Mouse (Mus musculus): Measurements from ENCODE around the gene Fbxo8. TPM values are rescaled to one million over a fixed set of nuclear protein-coding genes. Genes with fewer than 3 reads are reported as not detected.

The Fbxo8 gene
- polyA plus RNA-seq, 1 experiment from 2014 or later, result 35.1 TPM

DNA sequence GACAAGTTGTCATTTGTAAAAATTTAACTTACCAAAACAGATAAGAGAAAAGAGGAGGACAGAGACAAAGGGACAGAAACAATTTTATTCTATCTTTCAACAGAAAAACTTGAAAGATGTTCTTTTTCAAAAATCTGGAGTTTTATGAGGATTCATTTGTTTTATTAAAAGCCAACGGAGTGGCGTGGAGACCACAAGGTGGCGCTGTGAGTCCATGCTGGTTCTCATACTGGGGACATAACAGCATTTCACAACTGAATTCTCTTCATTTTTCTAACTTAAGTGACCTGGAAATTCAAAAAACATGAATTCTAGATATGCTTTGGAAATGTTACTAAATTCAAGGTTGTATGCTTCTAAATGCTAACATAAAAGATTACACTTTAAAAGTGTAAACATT lies 20.5 kb upstream of the Fbxo8 start:
- Histone ChIP-seq H3K4me2 (ENCODE audit: low read length) (no peak overlapping the region), H3K9me3 (ENCODE audit: control insufficient read depth, low read length) (no peaks in the 10 kb centered on the region), H3K9ac (ENCODE audit: low read length) (no peak overlapping the region), H3K36me3 (ENCODE audit: control insufficient read depth, insufficient read depth, low read length) (peaks cover 15% of the 10 kb centered on the region), H3K27me3 (replicated peaks; ENCODE audit: control insufficient read depth, insufficient read depth, low read length) (no peaks in the 10 kb centered on the region), H3K27ac (ENCODE audit: low read depth) (no peak overlapping the region), H3K4me3 (ENCODE audit: low read depth, low read length) (no peak overlapping the region), H3K4me1 (replicated peaks; ENCODE audit: control insufficient read depth, insufficient read depth, low read length) (0 out of 2 replicates have a peak, but pooled peaks cover 4% of the 10 kb centered on the region)
- DNase-seq (ENCODE audit: low spot score) (peak; percentile 86), ATAC-seq (replicated peaks; ENCODE audit: low FRiP score, low TSS enrichment, low read depth) (no peak)
- 3% methylated on average over 3 of the region's 3 CpGs for WGBS

GRCm38 (mm10) chr8:56540706-56541105 lies 10.2 kb upstream of the Fbxo8 start:
- DNase-seq (ENCODE audit: low spot score), result no peak
- Histone ChIP-seq H3K9ac (ENCODE audit: low read length) (no peak overlapping the region), H3K4me3 (ENCODE audit: low read depth, low read length) (no peak overlapping the region), H3K27me3 (replicated peaks; ENCODE audit: control insufficient read depth, insufficient read depth, low read length) (no peaks in the 10 kb centered on the region), H3K9me3 (ENCODE audit: control insufficient read depth, low read length) (no peaks in the 10 kb centered on the region), H3K4me2 (ENCODE audit: low read length) (no peak overlapping the region), H3K4me1 (replicated peaks; ENCODE audit: control insufficient read depth, insufficient read depth, low read length) (no peaks in the 10 kb centered on the region), H3K27ac (ENCODE audit: low read depth) (no peak overlapping the region), H3K36me3 (ENCODE audit: control insufficient read depth, insufficient read depth, low read length) (peaks cover 80% of the 10 kb centered on the region)
- ATAC-seq (replicated peaks; ENCODE audit: low FRiP score, low TSS enrichment, low read depth), result no peak
- 85% methylated on average over 7 of the region's 7 CpGs for WGBS

GRCm38 (mm10) chr8:56547866-56548265 lies 3.0 kb upstream of the Fbxo8 start:
- DNase-seq (ENCODE audit: low spot score) (no peak), ATAC-seq (replicated peaks; ENCODE audit: low FRiP score, low TSS enrichment, low read depth) (no peak)
- no peaks in the 10 kb centered on the region for H3K27me3 ChIP-seq (replicated peaks; ENCODE audit: control insufficient read depth, insufficient read depth, low read length)
- H3K27ac ChIP-seq (ENCODE audit: low read depth), result no peak overlapping the region
- peaks cover 21% of the 10 kb centered on the region for H3K36me3 ChIP-seq (ENCODE audit: control insufficient read depth, insufficient read depth, low read length)
- H3K9me3 ChIP-seq (ENCODE audit: control insufficient read depth, low read length), result no peaks in the 10 kb centered on the region
- H3K4me1 ChIP-seq (replicated peaks; ENCODE audit: control insufficient read depth, insufficient read depth, low read length), result peaks cover 14% of the 10 kb centered on the region
- 88% methylated on average over 2 of the region's 2 CpGs for WGBS
- no peak overlapping the region for H3K9ac ChIP-seq (ENCODE audit: low read length)
- H3K4me2 ChIP-seq (ENCODE audit: low read length), result no peak overlapping the region
- H3K4me3 ChIP-seq (ENCODE audit: low read depth, low read length), result no peak overlapping the region

GRCm38 (mm10) chr8:56551361-56551852 lies 517 bp downstream of the Fbxo8 start:
- no peaks in the 10 kb centered on the region for H3K27me3 ChIP-seq (replicated peaks; ENCODE audit: control insufficient read depth, insufficient read depth, low read length)
- DNase-seq (ENCODE audit: low spot score) (peak; percentile 92), ATAC-seq (replicated peaks; ENCODE audit: low FRiP score, low TSS enrichment, low read depth) (peak; percentile 97)
- H3K4me1 ChIP-seq (replicated peaks; ENCODE audit: control insufficient read depth, insufficient read depth, low read length), result peaks cover 14% of the 10 kb centered on the region
- peak overlapping the region; percentile 76 for H3K4me2 ChIP-seq (ENCODE audit: low read length)
- H3K9ac ChIP-seq (ENCODE audit: low read length), result peak overlapping the region; percentile 87
- WGBS, result under 1% methylated on average over 28 of the region's 28 CpGs
- no peaks in the 10 kb centered on the region for H3K36me3 ChIP-seq (ENCODE audit: control insufficient read depth, insufficient read depth, low read length)
- no peaks in the 10 kb centered on the region for H3K9me3 ChIP-seq (ENCODE audit: control insufficient read depth, low read length)
- peak overlapping the region; percentile 98 for H3K4me3 ChIP-seq (ENCODE audit: low read depth, low read length)
- H3K27ac ChIP-seq (ENCODE audit: low read depth), result peak overlapping the region; percentile 78

DNA sequence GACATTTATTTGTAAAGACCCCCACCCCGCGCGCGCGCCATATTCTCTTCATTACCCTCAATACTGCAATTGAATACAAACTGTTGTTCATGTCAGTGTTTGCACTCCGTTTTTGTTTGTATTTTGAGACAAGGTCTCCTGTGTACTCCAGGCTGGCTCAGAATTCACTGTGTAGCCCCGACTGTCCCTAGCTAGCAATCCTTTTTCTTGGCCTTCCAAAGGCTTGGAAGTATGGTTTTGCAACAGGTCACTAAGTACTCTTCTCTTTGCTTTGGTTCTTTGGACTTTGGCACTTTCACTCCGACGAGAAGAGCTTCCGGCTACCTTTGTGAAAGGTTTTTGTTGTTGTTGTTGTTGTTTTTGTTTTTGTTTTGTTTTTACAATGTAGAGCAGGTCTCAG lies 1.2 kb downstream of the Fbxo8 start:
- peaks cover 14% of the 10 kb centered on the region for H3K4me1 ChIP-seq (replicated peaks; ENCODE audit: control insufficient read depth, insufficient read depth, low read length)
- no peaks in the 10 kb centered on the region for H3K9me3 ChIP-seq (ENCODE audit: control insufficient read depth, low read length)
- H3K27me3 ChIP-seq (replicated peaks; ENCODE audit: control insufficient read depth, insufficient read depth, low read length), result no peaks in the 10 kb centered on the region
- peak overlapping the region; percentile 87 for H3K9ac ChIP-seq (ENCODE audit: low read length)
- H3K36me3 ChIP-seq (ENCODE audit: control insufficient read depth, insufficient read depth, low read length), result no peaks in the 10 kb centered on the region
- DNase-seq (ENCODE audit: low spot score), result no peak
- H3K4me3 ChIP-seq (ENCODE audit: low read depth, low read length), result peak overlapping the region; percentile 98
- H3K27ac ChIP-seq (ENCODE audit: low read depth), result no peak overlapping the region
- no peak for ATAC-seq (replicated peaks; ENCODE audit: low FRiP score, low TSS enrichment, low read depth)
- peak overlapping the region; percentile 76 for H3K4me2 ChIP-seq (ENCODE audit: low read length)
- WGBS, result 25% methylated on average over 10 of the region's 10 CpGs

DNA sequence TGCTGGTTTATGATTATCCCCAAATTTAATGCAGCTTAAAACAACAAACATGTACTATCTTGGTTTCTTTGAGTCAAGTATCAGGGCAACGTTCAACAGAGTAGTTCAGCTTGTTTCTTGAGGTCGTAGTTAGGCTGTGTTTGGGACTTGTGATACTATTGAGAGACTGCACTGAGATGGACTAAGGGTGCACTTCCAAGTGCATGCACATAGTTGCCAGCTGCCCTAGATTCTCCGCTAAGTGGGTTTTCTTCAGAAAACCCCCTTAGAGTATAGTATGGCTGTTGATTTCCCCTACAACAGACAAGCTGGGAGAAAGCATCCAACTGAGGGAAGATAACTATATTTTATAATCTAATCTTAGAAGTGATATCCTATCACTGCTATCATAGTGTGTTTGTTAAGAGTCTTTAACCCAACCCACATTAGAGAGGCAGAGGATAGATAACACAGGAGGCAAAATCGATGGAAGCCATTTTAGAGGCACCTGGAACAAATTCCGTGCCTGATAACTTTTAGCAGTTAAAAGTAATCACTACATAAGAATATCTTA lies 1.7 kb downstream of the Fbxo8 start:
- H3K36me3 ChIP-seq (ENCODE audit: control insufficient read depth, insufficient read depth, low read length), result no peaks in the 10 kb centered on the region
- H3K9me3 ChIP-seq (ENCODE audit: control insufficient read depth, low read length), result no peaks in the 10 kb centered on the region
- H3K4me3 ChIP-seq (ENCODE audit: low read depth, low read length), result no peak overlapping the region
- H3K27ac ChIP-seq (ENCODE audit: low read depth), result no peak overlapping the region
- 60% methylated on average over 5 of the region's 5 CpGs for WGBS
- peak overlapping the region; percentile 76 for H3K4me2 ChIP-seq (ENCODE audit: low read length)
- H3K4me1 ChIP-seq (replicated peaks; ENCODE audit: control insufficient read depth, insufficient read depth, low read length), result peaks cover 14% of the 10 kb centered on the region
- DNase-seq (ENCODE audit: low spot score) (no peak), ATAC-seq (replicated peaks; ENCODE audit: low FRiP score, low TSS enrichment, low read depth) (no peak)
- no peak overlapping the region for H3K9ac ChIP-seq (ENCODE audit: low read length)
- no peaks in the 10 kb centered on the region for H3K27me3 ChIP-seq (replicated peaks; ENCODE audit: control insufficient read depth, insufficient read depth, low read length)

GRCm38 (mm10) chr8:56564399-56565047 lies 13.6 kb downstream of the Fbxo8 start:
- H3K9ac ChIP-seq (ENCODE audit: low read length), result no peak overlapping the region
- no peaks in the 10 kb centered on the region; the same call in 1 of the 2 replicates for H3K4me1 ChIP-seq (replicated peaks; ENCODE audit: control insufficient read depth, insufficient read depth, low read length)
- no peak overlapping the region for H3K4me2 ChIP-seq (ENCODE audit: low read length)
- H3K9me3 ChIP-seq (ENCODE audit: control insufficient read depth, low read length), result no peaks in the 10 kb centered on the region
- ATAC-seq (replicated peaks; ENCODE audit: low FRiP score, low TSS enrichment, low read depth) (no peak), DNase-seq (ENCODE audit: low spot score) (no peak)
- H3K4me3 ChIP-seq (ENCODE audit: low read depth, low read length), result no peak overlapping the region
- H3K27ac ChIP-seq (ENCODE audit: low read depth), result no peak overlapping the region; the same call in 1 of the 2 replicates
- 53% methylated on average over 4 of the region's 4 CpGs for WGBS
- H3K36me3 ChIP-seq (ENCODE audit: control insufficient read depth, insufficient read depth, low read length), result peaks cover 3% of the 10 kb centered on the region; the same call in 1 of the 2 replicates
- no peaks in the 10 kb centered on the region for H3K27me3 ChIP-seq (replicated peaks; ENCODE audit: control insufficient read depth, insufficient read depth, low read length)

- ATAC-seq (replicated peaks; ENCODE audit: low FRiP score, low TSS enrichment, low read depth) (no peak), DNase-seq (ENCODE audit: low spot score) (no peak)
- WGBS, result 90% methylated on average over 9 of the region's 9 CpGs
- no peaks in the 10 kb centered on the region for H3K27me3 ChIP-seq (replicated peaks; ENCODE audit: control insufficient read depth, insufficient read depth, low read length)
- H3K9ac ChIP-seq (ENCODE audit: low read length), result no peak overlapping the region
- no peak overlapping the region for H3K27ac ChIP-seq (ENCODE audit: low read depth)
- H3K9me3 ChIP-seq (ENCODE audit: control insufficient read depth, low read length), result no peaks in the 10 kb centered on the region
- no peaks in the 10 kb centered on the region; the same call in 1 of the 2 replicates for H3K4me1 ChIP-seq (replicated peaks; ENCODE audit: control insufficient read depth, insufficient read depth, low read length)
- H3K4me3 ChIP-seq (ENCODE audit: low read depth, low read length), result no peak overlapping the region
- H3K36me3 ChIP-seq (ENCODE audit: control insufficient read depth, insufficient read depth, low read length), result peaks cover 3% of the 10 kb centered on the region; the same call in 1 of the 2 replicates
- H3K4me2 ChIP-seq (ENCODE audit: low read length), result no peak overlapping the region
Observed at GRCm38 (mm10) chr8:56566856-56567255, 16.0 kb downstream of the Fbxo8 start.

GRCm38 (mm10) chr8:56580918-56581317 lies 30.0 kb downstream of the Fbxo8 start:
- Histone ChIP-seq H3K27me3 (replicated peaks; ENCODE audit: control insufficient read depth, insufficient read depth, low read length) (no peaks in the 10 kb centered on the region), H3K4me2 (ENCODE audit: low read length) (no peak overlapping the region), H3K27ac (ENCODE audit: low read depth) (no peak overlapping the region), H3K4me1 (replicated peaks; ENCODE audit: control insufficient read depth, insufficient read depth, low read length) (no peaks in the 10 kb centered on the region), H3K9me3 (ENCODE audit: control insufficient read depth, low read length) (no peaks in the 10 kb centered on the region), H3K4me3 (ENCODE audit: low read depth, low read length) (no peak overlapping the region), H3K9ac (ENCODE audit: low read length) (no peak overlapping the region), H3K36me3 (ENCODE audit: control insufficient read depth, insufficient read depth, low read length) (no peaks in the 10 kb centered on the region)
- 95% methylated on average over 4 of the region's 4 CpGs for WGBS
- DNase-seq (ENCODE audit: low spot score) (no peak), ATAC-seq (replicated peaks; ENCODE audit: low FRiP score, low TSS enrichment, low read depth) (no peak)
